Comparison of ENCODE assay signal across 23 mouse cellular contexts in genomic region chr7:40873380-40873990, GRCm38 (mm10). TPM values are rescaled to one million over a fixed set of nuclear protein-coding genes. Genes with fewer than 3 reads are reported as not detected.
DNase-seq lines count a peak whose midpoint lies in the region; ATAC-seq and TF ChIP-seq lines count a peak whose summit lies in the region.
"Had no signal": no experiment of that assay in that cellular context is flagged by ENCODE, and none has a peak within 500 bp of the region (broad histone marks: within the 10 kb centered on the region; RNA-seq: fewer than 3 reads in every experiment).

No protein-coding gene starts in this region.

- H3K9ac ChIP-seq in embryonic facial prominence, embryonic 11.5 days (replicated peaks; ENCODE audit: low read length): no peak overlapping the region
- H3K9ac ChIP-seq in hindbrain, postnatal 0 days (replicated peaks; ENCODE audit: low read length): no peak overlapping the region
- no peak overlapping the region for H3K9ac ChIP-seq in forebrain, embryonic 16.5 days (replicated peaks; ENCODE audit: low read depth, low read length)
- H3K9ac ChIP-seq: embryonic facial prominence, embryonic 13.5 days; heart, embryonic 15.5 days; liver, postnatal 0 days had no signal

- H3K4me1 ChIP-seq in embryonic facial prominence, embryonic 11.5 days (ENCODE audit: control insufficient read depth, insufficient read depth, low read length): no peaks in the 10 kb centered on the region; the same call in 1 of the 2 replicates
- peaks cover 5% of the 10 kb centered on the region for H3K4me1 ChIP-seq in embryonic facial prominence, embryonic 10.5 days
- H3K4me1 ChIP-seq in hindbrain, postnatal 0 days (ENCODE audit: insufficient read depth, low read length): no peaks in the 10 kb centered on the region
- no peaks in the 10 kb centered on the region for H3K4me1 ChIP-seq in hindbrain, embryonic 10.5 days (replicated peaks)
- peaks cover 7% of the 10 kb centered on the region for H3K4me1 ChIP-seq in forebrain, embryonic 16.5 days (replicated peaks; ENCODE audit: control insufficient read depth, insufficient read depth, low read length)
- H3K4me1 ChIP-seq: heart, embryonic 15.5 days; limb, embryonic 10.5 days; megakaryocyte, embryonic 14.5 days had no signal

- no peak overlapping the region for H3K4me3 ChIP-seq in embryonic facial prominence, embryonic 11.5 days (ENCODE audit: low read depth, low read length)
- no peak overlapping the region for H3K4me3 ChIP-seq in embryonic facial prominence, embryonic 10.5 days
- no peak overlapping the region for H3K4me3 ChIP-seq in hindbrain, postnatal 0 days (ENCODE audit: low read length)
- no peak overlapping the region for H3K4me3 ChIP-seq in hindbrain, embryonic 10.5 days
- no peak overlapping the region for H3K4me3 ChIP-seq in forebrain, embryonic 16.5 days (replicated peaks; ENCODE audit: low read length)
- H3K4me3 ChIP-seq: embryonic facial prominence, embryonic 13.5 days; heart, embryonic 15.5 days; limb, embryonic 10.5 days; megakaryocyte, embryonic 14.5 days had no signal

- no peaks in the 10 kb centered on the region for H3K36me3 ChIP-seq in embryonic facial prominence, embryonic 11.5 days (replicated peaks; ENCODE audit: control insufficient read depth, insufficient read depth, low read depth, low read length)
- H3K36me3 ChIP-seq in embryonic facial prominence, embryonic 10.5 days (replicated peaks): no peaks in the 10 kb centered on the region
- H3K36me3 ChIP-seq in hindbrain, postnatal 0 days (ENCODE audit: insufficient read depth, low read length): no peaks in the 10 kb centered on the region
- H3K36me3 ChIP-seq in hindbrain, embryonic 10.5 days: no peaks in the 10 kb centered on the region
- H3K36me3 ChIP-seq in forebrain, embryonic 16.5 days (ENCODE audit: control insufficient read depth, insufficient read depth): no peaks in the 10 kb centered on the region
- H3K36me3 ChIP-seq: embryonic facial prominence, embryonic 13.5 days; heart, embryonic 15.5 days; limb, embryonic 10.5 days had no signal

- ATAC-seq in embryonic facial prominence, embryonic 11.5 days (replicated peaks; ENCODE audit: insufficient number of reproducible peaks, low FRiP score, low TSS enrichment, low read depth): no peak
- peak; percentile 27; the same call in 1 of the 2 replicates for ATAC-seq in hindbrain, postnatal 0 days
- ATAC-seq in forebrain, embryonic 16.5 days: peak; percentile 72
- ATAC-seq: liver, postnatal 0 days had no signal

- no peak overlapping the region for H3K27ac ChIP-seq in embryonic facial prominence, embryonic 11.5 days (replicated peaks; ENCODE audit: low read depth, low read length)
- no peak overlapping the region for H3K27ac ChIP-seq in embryonic facial prominence, embryonic 10.5 days (replicated peaks)
- no peak overlapping the region for H3K27ac ChIP-seq in hindbrain, postnatal 0 days
- no peak overlapping the region for H3K27ac ChIP-seq in hindbrain, embryonic 10.5 days
- no peak overlapping the region for H3K27ac ChIP-seq in forebrain, embryonic 16.5 days (ENCODE audit: low read length)
- H3K27ac ChIP-seq: embryonic facial prominence, embryonic 13.5 days; heart, embryonic 15.5 days; limb, embryonic 10.5 days had no signal

- no peak for TF ChIP-seq CTCF in hindbrain, postnatal 0 days (IDR thresholded peaks at IDR 0.05; ENCODE audit: low read depth)

- no peak overlapping the region for H3K4me2 ChIP-seq in embryonic facial prominence, embryonic 11.5 days (ENCODE audit: low read depth, low read length)
- H3K4me2 ChIP-seq in hindbrain, postnatal 0 days (ENCODE audit: low read depth, low read length): no peak overlapping the region
- H3K4me2 ChIP-seq in forebrain, embryonic 16.5 days (ENCODE audit: low read length): no peak overlapping the region
- H3K4me2 ChIP-seq: embryonic facial prominence, embryonic 13.5 days; heart, embryonic 15.5 days had no signal

- H3K9me3 ChIP-seq in embryonic facial prominence, embryonic 11.5 days (replicated peaks; ENCODE audit: control insufficient read depth, low read length): no peaks in the 10 kb centered on the region
- H3K9me3 ChIP-seq in embryonic facial prominence, embryonic 10.5 days: no peaks in the 10 kb centered on the region
- H3K9me3 ChIP-seq in hindbrain, postnatal 0 days (ENCODE audit: low read length): no peaks in the 10 kb centered on the region
- no peaks in the 10 kb centered on the region for H3K9me3 ChIP-seq in hindbrain, embryonic 10.5 days
- no peaks in the 10 kb centered on the region for H3K9me3 ChIP-seq in forebrain, embryonic 16.5 days (ENCODE audit: control insufficient read depth, low read length)
- H3K9me3 ChIP-seq: embryonic facial prominence, embryonic 13.5 days; heart, embryonic 15.5 days; limb, embryonic 10.5 days had no signal

- WGBS in embryonic facial prominence, embryonic 11.5 days: 48% methylated on average over 7 of the region's 7 CpGs
- WGBS in embryonic facial prominence, embryonic 10.5 days: 50% methylated on average over 7 of the region's 7 CpGs
- WGBS in hindbrain, postnatal 0 days: 50% methylated on average over 7 of the region's 7 CpGs
- 62% methylated on average over 7 of the region's 7 CpGs for WGBS in hindbrain, embryonic 10.5 days
- 17% methylated on average over 7 of the region's 7 CpGs for WGBS in forebrain, embryonic 16.5 days

- H3K27me3 ChIP-seq in embryonic facial prominence, embryonic 11.5 days (ENCODE audit: control insufficient read depth, insufficient read depth, low read length): no peaks in the 10 kb centered on the region
- no peaks in the 10 kb centered on the region for H3K27me3 ChIP-seq in embryonic facial prominence, embryonic 10.5 days (replicated peaks; ENCODE audit: low read depth, poor library complexity, severe bottlenecking)
- H3K27me3 ChIP-seq in hindbrain, postnatal 0 days (ENCODE audit: insufficient read depth, low read length): no peaks in the 10 kb centered on the region
- H3K27me3 ChIP-seq in hindbrain, embryonic 10.5 days (ENCODE audit: insufficient read depth, poor library complexity, severe bottlenecking): no peaks in the 10 kb centered on the region
- no peaks in the 10 kb centered on the region for H3K27me3 ChIP-seq in forebrain, embryonic 16.5 days (replicated peaks; ENCODE audit: control insufficient read depth, insufficient read depth, low read length)
- H3K27me3 ChIP-seq: embryonic facial prominence, embryonic 13.5 days; heart, embryonic 15.5 days; megakaryocyte, embryonic 14.5 days had no signal

- peak; percentile 1 for DNase-seq in embryonic facial prominence, embryonic 11.5 days (ENCODE audit: low spot score)
- no peak for DNase-seq in embryonic facial prominence, embryonic 10.5 days (ENCODE audit: low spot score)
- DNase-seq in hindbrain, postnatal 0 days (ENCODE audit: low spot score): peak; percentile 30
- no peak for DNase-seq in hindbrain, embryonic 10.5 days (ENCODE audit: low spot score)
- peak; percentile 36 for DNase-seq in R1 (ENCODE audit: low read depth, low spot score)
- DNase-seq in thymus, postnatal 4 days: no peak
- no peak for DNase-seq in kidney, adult 11 months
- DNase-seq: adrenal gland, postnatal 36 days; cerebellum, adult 9-10 months; gastrocnemius, postnatal 36 days; heart, postnatal 4 days; kidney, adult 9 months; kidney, postnatal 25 days; liver, postnatal 0 days; lung, postnatal 14 days; right cerebral cortex, postnatal 4 days; thymus, adult 2 months had no signal

RNA-seq across cellular contexts. Expression of gene Vstm2b, which starts 24.6 kb away (rescaled TPM):
- 7.7 and 9.0 TPM in 2 replicates for polyA plus RNA-seq in embryonic facial prominence, embryonic 11.5 days (2014; fragmentation: Nextera tagmentation; extraction: Ambion mirVana)
- 5.4 and 6.0 TPM in 2 replicates for polyA plus RNA-seq in embryonic facial prominence, embryonic 10.5 days (2016; fragmentation: Nextera tagmentation; extraction: Ambion mirVana)
- 93.3 and 102 TPM in 2 replicates for total RNA-seq in hindbrain, postnatal 0 days (2014; rRNA removed)
- polyA plus RNA-seq in hindbrain, postnatal 0 days (2015; fragmentation: Nextera tagmentation; extraction: Ambion mirVana): 25.1 and 27.4 TPM in 2 replicates
- polyA plus RNA-seq in hindbrain, embryonic 10.5 days (2016; fragmentation: Nextera tagmentation; extraction: Ambion mirVana): 7.4 and 9.0 TPM in 2 replicates
- 17.8 and 18.8 TPM in 2 replicates for polyA plus RNA-seq in forebrain, embryonic 16.5 days (2015; fragmentation: Nextera tagmentation; extraction: Ambion mirVana)
- total RNA-seq: liver, adult 2 months had no signal
- polyA plus RNA-seq: liver, adult 2 months had no signal

Comparison
In these comparisons a context has a peak if more than half of its experiments do, and no peak if none do; other contexts are left out.
1. DNase-seq: peak in embryonic facial prominence, embryonic 11.5 days (single experiment), hindbrain, postnatal 0 days (single experiment) and R1 (single experiment); none in embryonic facial prominence, embryonic 10.5 days (single experiment), hindbrain, embryonic 10.5 days (single experiment), thymus, postnatal 4 days (single experiment) and kidney, adult 11 months (single experiment).